ENCODE assay signal across 8 mouse cellular contexts in genomic region chr2:173276859-173277258, GRCm38 (mm10). TPM values are rescaled to one million over a fixed set of nuclear protein-coding genes. Genes with fewer than 3 reads are reported as not detected.
DNase-seq lines count a peak whose midpoint lies in the region; ATAC-seq and TF ChIP-seq lines count a peak whose summit lies in the region.

No protein-coding gene starts in this region.

- no peak for TF ChIP-seq CTCF in lung, adult 2 months (IDR thresholded peaks at IDR 0.05; ENCODE audit: insufficient read depth, low read length)

- peaks cover 5% of the 10 kb centered on the region; the same call in 1 of the 2 replicates for H3K4me1 ChIP-seq in lung, adult 2 months (ENCODE audit: control insufficient read depth, insufficient read depth, low read length)
- H3K4me1 ChIP-seq in embryonic facial prominence, embryonic 13.5 days, result peaks cover 55% of the 10 kb centered on the region
- H3K4me1 ChIP-seq in hindbrain, embryonic 13.5 days (replicated peaks), result peaks cover 59% of the 10 kb centered on the region
- 0 out of 2 replicates have a peak, but pooled peaks cover 8% of the 10 kb centered on the region for H3K4me1 ChIP-seq in liver, embryonic 15.5 days (replicated peaks)
- H3K4me1 ChIP-seq in stomach, embryonic 14.5 days (ENCODE audit: control insufficient read depth, insufficient read depth, low read length), result peaks cover 31% of the 10 kb centered on the region

- WGBS in lung, adult 2 months, result 14% methylated on average over 12 of the region's 12 CpGs
- 2% methylated on average over 12 of the region's 12 CpGs for WGBS in embryonic facial prominence, embryonic 13.5 days
- 2% methylated on average over 12 of the region's 12 CpGs for WGBS in hindbrain, embryonic 13.5 days
- WGBS in liver, embryonic 15.5 days (ENCODE audit: insufficient replicate concordance), result 12% methylated on average over 12 of the region's 12 CpGs
- WGBS in stomach, embryonic 14.5 days, result 3% methylated on average over 12 of the region's 12 CpGs

- H3K27ac ChIP-seq in embryonic facial prominence, embryonic 13.5 days, result peak overlapping the region; percentile 85
- peak overlapping the region; percentile 86 for H3K27ac ChIP-seq in hindbrain, embryonic 13.5 days
- H3K27ac ChIP-seq in liver, embryonic 15.5 days (replicated peaks), result no peak overlapping the region
- peak overlapping the region; percentile 89 for H3K27ac ChIP-seq in stomach, embryonic 14.5 days (ENCODE audit: low read length)

- peak overlapping the region; percentile 90 for H3K4me2 ChIP-seq in embryonic facial prominence, embryonic 13.5 days
- peak overlapping the region; percentile 68 for H3K4me2 ChIP-seq in hindbrain, embryonic 13.5 days
- H3K4me2 ChIP-seq in liver, embryonic 15.5 days, result peak overlapping the region; percentile 68
- H3K4me2 ChIP-seq in stomach, embryonic 14.5 days (replicated peaks; ENCODE audit: low read depth, low read length), result peak overlapping the region; percentile 60

- TF ChIP-seq POLR2A in lung, adult 2 months (IDR thresholded peaks at IDR 0.05; ENCODE audit: borderline replicate concordance, extremely low read depth, low read depth, low read length), result no peak

- peak; percentile 34 for DNase-seq in lung, adult 2 months
- DNase-seq in lung, postnatal 25 days (ENCODE audit: low spot score), result no peak
- no peak for DNase-seq in yolk sac, embryonic 10.5 days (ENCODE audit: low spot score)

- 0 out of 2 replicates have a peak, but pooled peaks have one; percentile 2 for ATAC-seq in embryonic facial prominence, embryonic 13.5 days (ENCODE audit: insufficient number of reproducible peaks, insufficient read depth, low FRiP score, low TSS enrichment, low read depth)
- ATAC-seq in hindbrain, embryonic 13.5 days (ENCODE audit: low FRiP score), result peak; percentile 34
- ATAC-seq in liver, embryonic 15.5 days (ENCODE audit: insufficient read depth), result no peak
- no peak for ATAC-seq in stomach, embryonic 14.5 days (ENCODE audit: insufficient number of reproducible peaks, insufficient read depth, low FRiP score, low read depth)
- no peak for ATAC-seq in megakaryocyte-erythroid progenitor cell, adult 5-6 weeks (replicated peaks; ENCODE audit: low FRiP score, low TSS enrichment, poor library complexity, severe bottlenecking)

- H3K9ac ChIP-seq in embryonic facial prominence, embryonic 13.5 days, result peak overlapping the region; percentile 99
- peak overlapping the region; percentile 98 for H3K9ac ChIP-seq in hindbrain, embryonic 13.5 days
- H3K9ac ChIP-seq in liver, embryonic 15.5 days, result no peak overlapping the region
- peak overlapping the region; percentile 99 for H3K9ac ChIP-seq in stomach, embryonic 14.5 days (replicated peaks; ENCODE audit: low read depth, low read length)

- H3K27me3 ChIP-seq in embryonic facial prominence, embryonic 13.5 days, result no peaks in the 10 kb centered on the region
- 0 out of 2 replicates have a peak, but pooled peaks cover 5% of the 10 kb centered on the region for H3K27me3 ChIP-seq in hindbrain, embryonic 13.5 days
- peaks cover 71% of the 10 kb centered on the region for H3K27me3 ChIP-seq in liver, embryonic 15.5 days
- no peaks in the 10 kb centered on the region for H3K27me3 ChIP-seq in stomach, embryonic 14.5 days (ENCODE audit: control insufficient read depth, insufficient read depth, low read length)

- no peaks in the 10 kb centered on the region for H3K36me3 ChIP-seq in embryonic facial prominence, embryonic 13.5 days
- H3K36me3 ChIP-seq in hindbrain, embryonic 13.5 days, result no peaks in the 10 kb centered on the region
- H3K36me3 ChIP-seq in liver, embryonic 15.5 days (replicated peaks), result no peaks in the 10 kb centered on the region
- no peaks in the 10 kb centered on the region for H3K36me3 ChIP-seq in stomach, embryonic 14.5 days (ENCODE audit: control insufficient read depth, insufficient read depth, low read length)

- H3K4me3 ChIP-seq in lung, adult 2 months (replicated peaks; ENCODE audit: extremely low read depth, low read depth, low read length), result peak overlapping the region; percentile 69
- H3K4me3 ChIP-seq in embryonic facial prominence, embryonic 13.5 days, result peak overlapping the region; percentile 99
- peak overlapping the region; percentile 73 for H3K4me3 ChIP-seq in hindbrain, embryonic 13.5 days
- peak overlapping the region; percentile 51 for H3K4me3 ChIP-seq in liver, embryonic 15.5 days (replicated peaks)
- H3K4me3 ChIP-seq in stomach, embryonic 14.5 days (ENCODE audit: low read depth, low read length), result peak overlapping the region; percentile 85

- H3K9me3 ChIP-seq in embryonic facial prominence, embryonic 13.5 days, result no peaks in the 10 kb centered on the region
- H3K9me3 ChIP-seq in hindbrain, embryonic 13.5 days, result no peaks in the 10 kb centered on the region
- no peaks in the 10 kb centered on the region for H3K9me3 ChIP-seq in liver, embryonic 15.5 days (replicated peaks)
- H3K9me3 ChIP-seq in stomach, embryonic 14.5 days (ENCODE audit: control insufficient read depth, low read depth, low read length), result no peaks in the 10 kb centered on the region

RNA-seq across cellular contexts. Expression of gene Pmepa1, which starts 0.5 kb away (rescaled TPM):
- polyA plus RNA-seq in lung, adult 2 months (2012; rRNA removed), result 96.2 and 97.7 TPM in 2 replicates
- 6.3 and 7.3 TPM in 2 replicates for polyA plus RNA-seq in embryonic facial prominence, embryonic 13.5 days (2015; fragmentation: Nextera tagmentation; extraction: Ambion mirVana)
- 4.7 and 5.2 TPM in 2 replicates for polyA plus RNA-seq in hindbrain, embryonic 13.5 days (2015; fragmentation: Nextera tagmentation; extraction: Ambion mirVana)
- 0.12 and 0.16 TPM in 2 replicates for polyA plus RNA-seq in liver, embryonic 15.5 days (2015; fragmentation: Nextera tagmentation; extraction: Ambion mirVana)
- polyA plus RNA-seq in stomach, embryonic 14.5 days (2014; fragmentation: Nextera tagmentation; extraction: Ambion mirVana), result 13.3 and 14.8 TPM in 2 replicates
- not detected in 2 replicates for total RNA-seq in megakaryocyte-erythroid progenitor cell, adult 5-6 weeks (2014; fragmentation: Nextera tagmentation)
- 0.52 TPM in 1 of 2 replicates, not detected in the other for total RNA-seq in megakaryocyte-erythroid progenitor cell, adult 5-6 weeks (2017)

RNA-seq across cellular contexts. Expression of gene Zbp1, which starts 58.1 kb away (rescaled TPM):
- polyA plus RNA-seq in lung, adult 2 months (2012; rRNA removed), result 4.8 and 5.7 TPM in 2 replicates
- 0.13 TPM in 1 of 2 replicates, not detected in the other for polyA plus RNA-seq in embryonic facial prominence, embryonic 13.5 days (2015; fragmentation: Nextera tagmentation; extraction: Ambion mirVana)
- 0.16 and 0.29 TPM in 2 replicates for polyA plus RNA-seq in hindbrain, embryonic 13.5 days (2015; fragmentation: Nextera tagmentation; extraction: Ambion mirVana)
- 0.84 and 0.86 TPM in 2 replicates for polyA plus RNA-seq in liver, embryonic 15.5 days (2015; fragmentation: Nextera tagmentation; extraction: Ambion mirVana)
- 0.91 TPM in 1 of 2 replicates, not detected in the other for polyA plus RNA-seq in stomach, embryonic 14.5 days (2014; fragmentation: Nextera tagmentation; extraction: Ambion mirVana)
- total RNA-seq in megakaryocyte-erythroid progenitor cell, adult 5-6 weeks (2014; fragmentation: Nextera tagmentation), result 1.3 and 2.5 TPM in 2 replicates
- 4.8 TPM in 1 of 2 replicates, not detected in the other for total RNA-seq in megakaryocyte-erythroid progenitor cell, adult 5-6 weeks (2017)

Comparison
In these comparisons a context has a peak if more than half of its experiments do, and no peak if none do; other contexts are left out.
1. ATAC-seq: peak in embryonic facial prominence, embryonic 13.5 days (single experiment) and hindbrain, embryonic 13.5 days (single experiment); none in liver, embryonic 15.5 days (single experiment), stomach, embryonic 14.5 days (single experiment) and megakaryocyte-erythroid progenitor cell, adult 5-6 weeks (single experiment).
2. Peak in every context shown above with its lines, with median percentiles within 50 percentile points of each other: H3K4me3 ChIP-seq and H3K4me2 ChIP-seq.